Mouse (Mus musculus) stomach, embryonic 16.5 days (tissue): Measurements from ENCODE around the gene Masp1. TPM values are rescaled to one million over a fixed set of nuclear protein-coding genes. Genes with fewer than 3 reads are reported as not detected.

ENCODE experiments used
- ATAC-seq: fragments of 200-750 bp; cut with Nextera tagmentation; 2 replicates; pipeline ENCODE4 v1.8.0; 2017; ENCODE audit warnings: moderate number of reproducible peaks, moderate TSS enrichment; ENCODE audit not compliant: insufficient read depth, low FRiP score
- H3K27ac ChIP-seq: fragments of 300-500 bp; sonication (generic); 2 replicates; pipeline ENCODE4 v1.5.1; 2014; ENCODE audit warnings: low read length
- H3K27me3 ChIP-seq: fragments of 300-500 bp; sonication (generic); 2 replicates; pipeline ENCODE4 v1.6.1; 2014; ENCODE audit warnings: low read length, control low read depth, mixed read lengths; ENCODE audit not compliant: control insufficient read depth, insufficient read depth
- H3K36me3 ChIP-seq: fragments of 300-500 bp; sonication (generic); 2 replicates; pipeline ENCODE4 v1.6.1; 2014; ENCODE audit warnings: low read length; ENCODE audit not compliant: control insufficient read depth, insufficient read depth
- H3K4me1 ChIP-seq: fragments of 300-500 bp; sonication (generic); 2 replicates; pipeline ENCODE4 v1.6.1; 2014; ENCODE audit warnings: low read length, control low read depth, mixed read lengths; ENCODE audit not compliant: control insufficient read depth, insufficient read depth
- H3K4me2 ChIP-seq: fragments of 300-500 bp; sonication (generic); 2 replicates; pipeline ENCODE4 v1.6.1; 2014; ENCODE audit warnings: low read depth, low read length, mixed read lengths
- H3K4me3 ChIP-seq: fragments of 300-500 bp; sonication (generic); replicated peaks from 2 replicates; pipeline ENCODE4 v1.5.1; 2014; ENCODE audit warnings: mild to moderate bottlenecking, low read length
- H3K9ac ChIP-seq: fragments of 300-500 bp; sonication (generic); 2 replicates; pipeline ENCODE4 v1.6.1; 2014; ENCODE audit warnings: low read length
- H3K9me3 ChIP-seq: fragments of 300-500 bp; sonication (generic); replicated peaks from 2 replicates; pipeline ENCODE4 v1.6.1; 2016; ENCODE audit warnings: low read length, control low read depth; ENCODE audit not compliant: control insufficient read depth
- WGBS: fragments of 180-500 bp; shearing (Covaris S2); extraction: QIAGEN DNeasy Blood & Tissue Kit; methylation state at CpG from one replicate; pipeline ENCODE4 v1.1.7; 2014; 5-methylcytosine and 5-hydroxymethylcytosine counted together
- polyA plus RNA-seq: library from polyadenylated mRNA; unstranded; fragments of >200 nt; fragmentation: Nextera tagmentation; extraction: Ambion mirVana; gene quantifications from 2 replicates; pipeline ENCODE4 v1.2.1, GENCODE M21; 2015

The Masp1 gene
- polyA plus RNA-seq, 1 experiment from 2014 or later = 2.4 TPM

GRCm38 (mm10) chr16:23482218-23482617 is 38.4 kb downstream of the Masp1 start:
- 84% methylated on average over 3 of the region's 3 CpGs for WGBS
- H3K9ac ChIP-seq = no peak overlapping the region
- no peak for ATAC-seq

DNA sequence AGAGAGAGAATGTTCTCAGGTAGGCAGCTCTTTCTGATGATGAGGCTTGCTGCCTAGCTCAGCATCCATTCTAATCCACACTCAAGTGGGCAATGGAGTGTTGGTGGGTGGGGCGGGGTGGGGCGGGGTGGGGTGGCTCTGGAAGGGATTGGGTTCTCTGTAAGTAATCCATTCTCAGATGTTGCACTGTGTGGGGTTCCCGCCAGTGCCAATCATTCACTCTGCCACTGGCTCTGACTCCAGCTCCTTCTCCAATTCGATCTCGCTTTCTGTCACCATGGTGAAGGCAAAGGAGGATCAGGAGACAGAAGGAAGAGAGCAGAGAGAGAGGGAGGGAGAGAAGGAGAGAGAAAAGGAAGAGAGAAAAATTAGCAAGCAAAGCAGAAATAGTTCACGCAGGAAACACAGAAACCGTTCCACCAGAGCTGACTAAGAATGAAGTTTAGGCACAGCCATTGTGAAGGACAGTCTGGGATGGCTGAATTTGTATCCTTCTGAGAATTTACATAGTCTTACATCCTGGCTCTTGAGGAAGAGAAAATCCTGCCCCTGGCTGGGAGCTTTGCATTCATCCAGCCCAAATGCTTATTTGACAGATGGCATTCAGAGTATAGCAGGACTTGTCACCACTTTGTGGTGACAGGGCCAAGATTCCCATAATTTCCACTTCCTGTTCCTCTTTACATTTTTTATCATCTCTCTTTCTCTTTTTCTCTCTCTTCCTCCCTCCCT is 40.6 kb downstream of the Masp1 start:
- no peak for ATAC-seq
- H3K9me3 ChIP-seq = no peaks in the 10 kb centered on the region
- H3K27me3 ChIP-seq = no peaks in the 10 kb centered on the region
- no peaks in the 10 kb centered on the region for H3K4me1 ChIP-seq
- no peak overlapping the region for H3K27ac ChIP-seq
- no peak overlapping the region for H3K4me3 ChIP-seq
- H3K36me3 ChIP-seq = no peaks in the 10 kb centered on the region
- no peak overlapping the region for H3K4me2 ChIP-seq
- no peak overlapping the region for H3K9ac ChIP-seq
- WGBS = 82% methylated on average over 7 of the region's 7 CpGs

More at GRCm38 (mm10) chr16:23482218-23482617, 38.4 kb downstream of the Masp1 start:
- Histone ChIP-seq H3K9me3 (no peaks in the 10 kb centered on the region), H3K4me2 (no peak overlapping the region), H3K27ac (no peak overlapping the region), H3K4me1 (no peaks in the 10 kb centered on the region), H3K36me3 (no peaks in the 10 kb centered on the region), H3K27me3 (no peaks in the 10 kb centered on the region), H3K4me3 (no peak overlapping the region)

DNA sequence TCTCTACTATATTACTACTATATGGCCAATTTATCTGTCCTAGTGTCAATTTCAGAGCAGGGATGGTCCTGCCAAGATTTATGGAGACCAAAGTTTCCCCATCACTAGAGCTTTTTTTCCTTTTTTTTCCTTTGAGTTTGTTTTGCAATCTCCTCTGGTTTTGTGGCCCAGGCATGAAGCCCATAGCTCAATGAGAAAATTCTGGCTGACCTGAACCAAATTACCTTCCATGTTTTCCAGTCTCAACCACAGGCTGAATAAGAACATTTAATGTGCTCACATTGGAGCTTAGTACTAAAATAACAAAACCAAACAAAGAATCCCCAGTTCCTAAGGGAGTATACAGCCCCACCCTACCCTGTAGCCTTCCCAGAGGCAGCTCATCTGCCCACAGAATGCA is 44.0 kb downstream of the Masp1 start:
- ATAC-seq = no peak
- Histone ChIP-seq H3K4me1 (no peaks in the 10 kb centered on the region), H3K36me3 (no peaks in the 10 kb centered on the region), H3K9me3 (no peaks in the 10 kb centered on the region), H3K27me3 (no peaks in the 10 kb centered on the region), H3K4me2 (no peak overlapping the region), H3K27ac (no peak overlapping the region), H3K4me3 (no peak overlapping the region), H3K9ac (no peak overlapping the region)

GRCm38 (mm10) chr16:23475651-23476050 is 45.0 kb downstream of the Masp1 start:
- WGBS = 88% methylated on average over 4 of the region's 4 CpGs
- no peaks in the 10 kb centered on the region for H3K27me3 ChIP-seq
- ATAC-seq = no peak
- H3K4me1 ChIP-seq = no peaks in the 10 kb centered on the region
- no peaks in the 10 kb centered on the region for H3K36me3 ChIP-seq
- no peak overlapping the region for H3K9ac ChIP-seq
- no peak overlapping the region for H3K4me3 ChIP-seq
- no peak overlapping the region for H3K27ac ChIP-seq
- no peak overlapping the region for H3K4me2 ChIP-seq
- no peaks in the 10 kb centered on the region for H3K9me3 ChIP-seq

DNA sequence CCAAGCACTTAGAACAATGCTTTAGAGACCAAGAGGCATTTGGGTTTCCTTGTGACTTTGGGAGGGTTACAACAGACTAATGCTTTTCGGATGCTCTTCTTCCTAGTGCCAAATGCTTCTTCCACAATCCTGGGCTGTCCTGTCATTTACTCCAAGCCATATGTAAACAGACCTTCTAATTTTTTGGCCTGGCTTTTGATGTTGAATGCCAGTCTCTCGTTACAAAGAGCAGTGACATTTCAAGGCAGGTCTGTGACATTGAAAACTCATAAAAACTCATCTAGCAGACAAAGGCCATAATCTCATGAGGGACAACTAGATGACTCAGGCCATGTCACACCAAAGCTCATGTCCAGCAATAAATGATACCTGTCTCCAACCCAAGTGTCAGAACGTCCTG is 48.6 kb downstream of the Masp1 start:
- no peak overlapping the region for H3K4me2 ChIP-seq
- no peaks in the 10 kb centered on the region for H3K4me1 ChIP-seq
- H3K27me3 ChIP-seq = no peaks in the 10 kb centered on the region
- H3K27ac ChIP-seq = no peak overlapping the region
- no peak overlapping the region for H3K9ac ChIP-seq
- H3K36me3 ChIP-seq = no peaks in the 10 kb centered on the region
- no peak overlapping the region for H3K4me3 ChIP-seq
- no peaks in the 10 kb centered on the region for H3K9me3 ChIP-seq
- no peak for ATAC-seq
- WGBS = 53% methylated on average over 3 of the region's 3 CpGs

- H3K36me3 ChIP-seq = no peaks in the 10 kb centered on the region
- WGBS = 87% methylated on average over 6 of the region's 6 CpGs
- no peak overlapping the region for H3K9ac ChIP-seq
- H3K4me1 ChIP-seq = no peaks in the 10 kb centered on the region
- ATAC-seq = no peak
- H3K27me3 ChIP-seq = no peaks in the 10 kb centered on the region
- no peaks in the 10 kb centered on the region for H3K9me3 ChIP-seq
- H3K4me3 ChIP-seq = no peak overlapping the region
- H3K4me2 ChIP-seq = no peak overlapping the region
- H3K27ac ChIP-seq = no peak overlapping the region
Measured at GRCm38 (mm10) chr16:23471551-23471950, 49.1 kb downstream of the Masp1 start.

DNA sequence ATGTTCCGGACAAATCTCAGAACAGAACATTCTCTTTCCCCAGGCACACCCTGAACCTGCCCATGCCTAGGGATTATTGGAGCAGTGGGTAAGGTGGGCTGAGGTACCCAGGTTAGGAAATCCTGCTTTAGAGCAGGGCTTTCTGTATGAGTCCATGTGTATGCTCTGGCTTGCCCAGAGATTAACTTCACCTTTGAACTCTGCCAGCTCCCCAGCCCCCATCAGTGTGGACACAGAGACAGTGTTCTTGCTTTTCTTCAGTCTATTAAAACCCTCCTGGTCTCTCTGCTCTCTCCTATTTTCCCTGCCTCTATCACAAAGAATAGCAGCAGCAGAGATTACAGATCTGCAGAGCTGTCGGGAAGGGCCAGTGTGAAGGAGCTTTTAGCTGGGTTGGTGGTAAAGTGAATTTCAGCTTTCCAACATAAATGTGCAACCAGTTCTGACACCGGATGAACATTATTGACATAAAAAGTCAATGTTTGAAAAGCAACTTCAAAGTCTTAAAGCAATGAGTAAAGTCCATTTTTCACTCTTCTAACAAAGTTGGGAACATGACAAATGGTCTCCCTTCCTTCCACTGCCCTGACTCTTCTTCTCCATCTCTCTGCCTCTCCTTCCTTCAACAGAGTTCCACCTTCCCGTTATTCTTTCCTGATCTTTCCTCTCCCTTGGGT is 56.8 kb downstream of the Masp1 start:
- no peak overlapping the region for H3K4me2 ChIP-seq
- no peaks in the 10 kb centered on the region for H3K36me3 ChIP-seq
- H3K9ac ChIP-seq = no peak overlapping the region
- no peaks in the 10 kb centered on the region for H3K27me3 ChIP-seq
- no peaks in the 10 kb centered on the region for H3K9me3 ChIP-seq
- no peak overlapping the region for H3K27ac ChIP-seq
- H3K4me1 ChIP-seq = no peaks in the 10 kb centered on the region
- ATAC-seq = no peak
- no peak overlapping the region for H3K4me3 ChIP-seq
- 61% methylated on average over 4 of the region's 4 CpGs for WGBS

DNA sequence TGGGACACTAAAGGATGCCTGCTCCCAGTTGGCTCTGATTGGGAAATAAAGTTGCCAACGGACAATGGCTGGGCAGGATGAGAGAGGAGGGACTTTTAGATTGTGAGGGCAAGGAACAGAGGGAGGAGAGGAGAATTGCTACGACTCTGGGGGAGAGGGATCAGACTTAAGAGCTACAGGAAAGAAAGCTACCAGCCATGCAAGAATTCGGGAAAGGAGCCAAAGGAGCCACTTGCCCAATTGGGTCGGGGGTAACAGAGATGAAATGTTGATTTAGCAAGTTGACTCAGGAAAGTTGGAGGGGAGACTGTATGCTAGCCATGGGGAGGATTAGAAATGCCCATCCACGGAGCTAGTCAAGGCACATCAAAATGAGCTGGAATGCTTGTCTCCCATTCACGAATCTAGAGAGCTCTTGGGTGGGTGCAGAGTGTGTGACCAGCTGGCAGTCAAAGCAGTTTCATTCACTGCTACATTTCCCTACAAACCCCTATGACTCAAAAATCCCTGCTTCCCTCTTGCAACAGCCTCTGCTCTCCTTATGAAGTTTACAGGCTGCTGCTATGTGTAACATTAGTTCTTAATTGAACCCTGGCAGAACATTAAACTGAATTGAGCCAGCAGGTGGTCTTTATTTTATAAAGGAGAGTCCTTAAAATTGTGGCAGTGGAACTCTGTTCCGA is 61.6 kb downstream of the Masp1 start:
- ATAC-seq = no peak
- Histone ChIP-seq H3K27ac (no peak overlapping the region), H3K4me1 (peaks cover 9% of the 10 kb centered on the region; the same call in 1 of the 2 replicates), H3K4me2 (no peak overlapping the region), H3K9me3 (no peaks in the 10 kb centered on the region), H3K27me3 (no peaks in the 10 kb centered on the region), H3K4me3 (no peak overlapping the region), H3K36me3 (no peaks in the 10 kb centered on the region), H3K9ac (no peak overlapping the region)
- 52% methylated on average over 7 of the region's 7 CpGs for WGBS

GRCm38 (mm10) chr16:23457338-23457737 is 63.3 kb downstream of the Masp1 start:
- no peak overlapping the region for H3K9ac ChIP-seq
- H3K9me3 ChIP-seq = no peaks in the 10 kb centered on the region
- no peak overlapping the region for H3K4me3 ChIP-seq
- no peak for ATAC-seq
- peaks cover 9% of the 10 kb centered on the region; the same call in 1 of the 2 replicates for H3K4me1 ChIP-seq
- H3K4me2 ChIP-seq = no peak overlapping the region
- no peaks in the 10 kb centered on the region for H3K36me3 ChIP-seq
- H3K27ac ChIP-seq = no peak overlapping the region
- no peaks in the 10 kb centered on the region for H3K27me3 ChIP-seq
- WGBS = 82% methylated on average over 5 of the region's 5 CpGs
